9 mouse cellular contexts compared by ENCODE assay signal in genomic region chr8:109595854-109596253, GRCm38 (mm10). TPM values are rescaled to one million over a fixed set of nuclear protein-coding genes. Genes with fewer than 3 reads are reported as not detected.
DNase-seq lines count a peak whose midpoint lies in the region; ATAC-seq and TF ChIP-seq lines count a peak whose summit lies in the region.
"Had no signal": no experiment of that assay in that cellular context is flagged by ENCODE, and none has a peak within 500 bp of the region (broad histone marks: within the 10 kb centered on the region; RNA-seq: fewer than 3 reads in every experiment).

No protein-coding gene starts in this region.

- no peak overlapping the region for H3K4me2 ChIP-seq in midbrain, postnatal 0 days (ENCODE audit: low read depth, low read length, poor library complexity, severe bottlenecking)
- H3K4me2 ChIP-seq: embryonic facial prominence, embryonic 15.5 days had no signal

- no peak for TF ChIP-seq POLR2A in brain, embryonic 14.5 days (IDR thresholded peaks at IDR 0.05; ENCODE audit: borderline replicate concordance, extremely low read depth, insufficient read depth, insufficient read length, poor library complexity, severe bottlenecking)

- H3K9me3 ChIP-seq in midbrain, postnatal 0 days (ENCODE audit: low read length) = no peaks in the 10 kb centered on the region
- H3K9me3 ChIP-seq: embryonic facial prominence, embryonic 15.5 days had no signal

- DNase-seq in layer of hippocampus, adult 11-12 months (ENCODE audit: low spot score) = peak; percentile 36
- DNase-seq in layer of hippocampus, postnatal 36 days = no peak
- DNase-seq in ES-CJ7 (ENCODE audit: low read depth, low spot score) = peak; percentile 73
- peak; percentile 36 for DNase-seq in brain, embryonic 14.5 days (ENCODE audit: low read depth)
- peak; percentile 55 for DNase-seq in forelimb bud, embryonic 11.5 days (ENCODE audit: low read depth, low spot score)
- DNase-seq in left cerebral cortex, postnatal 14 days (ENCODE audit: low spot score in 2 of 2) = peak; percentile 19 to 34
- DNase-seq in midbrain, postnatal 0 days (ENCODE audit: low spot score) = peak; percentile 38
- peak; percentile 60 for DNase-seq in thymus, postnatal 14 days

- peak; percentile 87 for TF ChIP-seq CTCF in brain, embryonic 14.5 days (IDR thresholded peaks at IDR 0.05; ENCODE audit: borderline replicate concordance, extremely low read depth, insufficient read depth, insufficient read length)
- peak; percentile 78 for TF ChIP-seq CTCF in midbrain, postnatal 0 days (IDR thresholded peaks at IDR 0.05)

- H3K4me3 ChIP-seq in midbrain, postnatal 0 days (ENCODE audit: low read depth, low read length) = no peak overlapping the region
- H3K4me3 ChIP-seq: embryonic facial prominence, embryonic 15.5 days had no signal

- peaks cover 19% of the 10 kb centered on the region for H3K36me3 ChIP-seq in midbrain, postnatal 0 days (ENCODE audit: insufficient read depth, low read length)

- H3K9ac ChIP-seq in midbrain, postnatal 0 days (replicated peaks; ENCODE audit: low read length, poor library complexity, severe bottlenecking) = no peak overlapping the region
- H3K9ac ChIP-seq: embryonic facial prominence, embryonic 15.5 days had no signal

- intact Hi-C loops in left cerebral cortex, postnatal 14 days (cut with DNase I) = no loop called here

- 55% methylated on average over 8 of the region's 8 CpGs for WGBS in midbrain, postnatal 0 days

- H3K4me1 ChIP-seq in midbrain, postnatal 0 days (ENCODE audit: insufficient read depth, low read length) = no peaks in the 10 kb centered on the region
- H3K4me1 ChIP-seq: embryonic facial prominence, embryonic 15.5 days had no signal

- H3K27me3 ChIP-seq in midbrain, postnatal 0 days (ENCODE audit: insufficient read depth, low read length) = no peaks in the 10 kb centered on the region
- H3K27me3 ChIP-seq: embryonic facial prominence, embryonic 15.5 days had no signal

- no peak for ATAC-seq in midbrain, postnatal 0 days (ENCODE audit: low FRiP score)

- no peak overlapping the region for H3K27ac ChIP-seq in midbrain, postnatal 0 days (ENCODE audit: low read depth, low read length)
- H3K27ac ChIP-seq: embryonic facial prominence, embryonic 15.5 days had no signal

RNA-seq across cellular contexts. Expression of gene Dhodh, which starts 12.6 kb away (rescaled TPM):
- 10 to 100 TPM; 23.9 to 24.2 TPM for total RNA-seq in layer of hippocampus, postnatal 36 days (2021)
- 25.0 and 31.8 TPM in 2 replicates for polyA plus RNA-seq in brain, embryonic 14.5 days (2012; rRNA removed)
- total RNA-seq in left cerebral cortex, postnatal 14 days (2021) = 10 to 100 TPM; 20.4 to 20.8 TPM
- 15.0 and 23.9 TPM in 2 replicates for total RNA-seq in midbrain, postnatal 0 days (2014; rRNA removed)
- 23.7 and 24.7 TPM in 2 replicates for polyA plus RNA-seq in midbrain, postnatal 0 days (2015; fragmentation: Nextera tagmentation; extraction: Ambion mirVana)

RNA-seq across cellular contexts. Expression of gene Hp, which starts 16.9 kb away (rescaled TPM):
- total RNA-seq in layer of hippocampus, postnatal 36 days (2021) = not detected
- polyA plus RNA-seq in brain, embryonic 14.5 days (2012; rRNA removed) = 0.38 and 0.63 TPM in 2 replicates
- total RNA-seq in left cerebral cortex, postnatal 14 days (2021) = not detected
- 1.6 TPM in 1 of 2 replicates, not detected in the other for total RNA-seq in midbrain, postnatal 0 days (2014; rRNA removed)
- polyA plus RNA-seq in midbrain, postnatal 0 days (2015; fragmentation: Nextera tagmentation; extraction: Ambion mirVana) = 0.12 and 0.26 TPM in 2 replicates

RNA-seq across cellular contexts. Expression of gene Pkd1l3, which starts 18.5 kb away (rescaled TPM):
- total RNA-seq in layer of hippocampus, postnatal 36 days (2021) = 1 to 10 TPM; 2.5 to 3.9 TPM
- 0.05 TPM in 1 of 2 replicates, not detected in the other for polyA plus RNA-seq in brain, embryonic 14.5 days (2012; rRNA removed)
- total RNA-seq in left cerebral cortex, postnatal 14 days (2021) = 1 to 10 TPM in 1 of 2 experiments, under 1 TPM in 1; 0.47 to 1.4 TPM
- total RNA-seq in midbrain, postnatal 0 days (2014; rRNA removed) = 0.22 and 0.33 TPM in 2 replicates
- polyA plus RNA-seq in midbrain, postnatal 0 days (2015; fragmentation: Nextera tagmentation; extraction: Ambion mirVana) = 0.07 and 0.16 TPM in 2 replicates

RNA-seq across cellular contexts. Expression of gene Txnl4b, which starts 30.2 kb away (rescaled TPM):
- total RNA-seq in layer of hippocampus, postnatal 36 days (2021) = 10 to 100 TPM; 12.9 to 15.3 TPM
- polyA plus RNA-seq in brain, embryonic 14.5 days (2012; rRNA removed) = 3.8 and 7.4 TPM in 2 replicates
- 10 to 100 TPM; 12.2 to 13.3 TPM for total RNA-seq in left cerebral cortex, postnatal 14 days (2021)
- 10.0 and 14.3 TPM in 2 replicates for total RNA-seq in midbrain, postnatal 0 days (2014; rRNA removed)
- polyA plus RNA-seq in midbrain, postnatal 0 days (2015; fragmentation: Nextera tagmentation; extraction: Ambion mirVana) = 33.5 TPM in 2 replicates

RNA-seq across cellular contexts. Expression of gene Dhx38, which starts 30.2 kb away (rescaled TPM):
- total RNA-seq in layer of hippocampus, postnatal 36 days (2021) = 10 to 100 TPM; 24.8 to 27.4 TPM
- polyA plus RNA-seq in brain, embryonic 14.5 days (2012; rRNA removed) = 19.5 and 25.3 TPM in 2 replicates
- total RNA-seq in left cerebral cortex, postnatal 14 days (2021) = 10 to 100 TPM; 22.8 to 24.4 TPM
- 24.3 and 25.2 TPM in 2 replicates for total RNA-seq in midbrain, postnatal 0 days (2014; rRNA removed)
- polyA plus RNA-seq in midbrain, postnatal 0 days (2015; fragmentation: Nextera tagmentation; extraction: Ambion mirVana) = 13.4 and 13.5 TPM in 2 replicates

Comparison
In these comparisons a context has a peak if more than half of its experiments do, and no peak if none do; other contexts are left out.
1. DNase-seq: peak in layer of hippocampus, adult 11-12 months (single experiment), ES-CJ7 (single experiment), brain, embryonic 14.5 days (single experiment), forelimb bud, embryonic 11.5 days (single experiment), left cerebral cortex, postnatal 14 days (2 of 2), midbrain, postnatal 0 days (single experiment) and thymus, postnatal 14 days (single experiment); none in layer of hippocampus, postnatal 36 days (0 of 2).